In the genomic region with DNA sequence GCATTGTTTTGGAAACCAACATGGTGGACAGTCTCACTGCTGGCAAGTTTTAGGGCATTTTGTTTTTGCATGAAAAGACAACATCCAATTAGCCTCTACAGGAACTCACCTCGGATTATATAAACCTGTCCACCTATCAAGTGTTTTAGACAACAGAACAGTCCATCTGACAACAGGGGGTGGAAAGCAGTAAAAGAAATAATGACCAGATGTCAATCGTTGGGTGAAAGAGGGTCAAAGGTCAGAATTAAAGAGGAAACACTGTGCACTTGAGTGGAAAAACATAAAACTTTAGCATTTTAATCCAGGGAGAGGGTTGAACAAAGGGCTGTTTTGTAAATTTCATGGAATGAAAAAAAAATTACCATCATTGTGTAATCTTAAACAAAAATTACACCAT, we compare ENCODE assay signal across 22 mouse cellular contexts. TPM values are rescaled to one million over a fixed set of nuclear protein-coding genes. Genes with fewer than 3 reads are reported as not detected.
"Had no signal": no experiment of that assay in that cellular context is flagged by ENCODE, and none has a peak within 500 bp of the region (broad histone marks: within the 10 kb centered on the region; RNA-seq: fewer than 3 reads in every experiment).

No protein-coding gene starts in this region.

- H3K4me1 ChIP-seq: megakaryocyte, embryonic 14.5 days; midbrain, embryonic 12.5 days; neural tube, embryonic 13.5 days had no signal

- H3K4me2 ChIP-seq: lung, embryonic 15.5 days; midbrain, embryonic 12.5 days; neural tube, embryonic 13.5 days; neural tube, embryonic 15.5 days had no signal

- ATAC-seq: liver, postnatal 0 days; lung, postnatal 0 days; midbrain, embryonic 16.5 days had no signal

- H3K36me3 ChIP-seq: lung, embryonic 15.5 days had no signal

- H3K27ac ChIP-seq: lung, embryonic 15.5 days; macrophage; midbrain, embryonic 10.5 days; midbrain, embryonic 12.5 days; neural tube, embryonic 13.5 days; neural tube, embryonic 15.5 days had no signal

- H3K4me3 ChIP-seq: lung, embryonic 15.5 days; megakaryocyte, embryonic 14.5 days; midbrain, embryonic 10.5 days; midbrain, embryonic 12.5 days; myocyte; neural tube, embryonic 13.5 days; neural tube, embryonic 15.5 days had no signal

- H3K9ac ChIP-seq: liver, postnatal 0 days; lung, embryonic 15.5 days; midbrain, embryonic 12.5 days; neural tube, embryonic 13.5 days; neural tube, embryonic 15.5 days had no signal

- DNase-seq: liver, postnatal 0 days; lung, adult 2 months; lung, postnatal 14 days; lung, postnatal 36 days; midbrain, embryonic 14.5 days; right cerebral cortex, postnatal 25 days; right cerebral cortex, postnatal 4 days; spleen, adult 18-20 months; thymus, adult 18-20 months; thymus, postnatal 14 days; thymus, postnatal 36 days had no signal

- H3K27me3 ChIP-seq: lung, embryonic 15.5 days; midbrain, embryonic 12.5 days; neural tube, embryonic 13.5 days; neural tube, embryonic 15.5 days had no signal

- H3K9me3 ChIP-seq: lung, embryonic 15.5 days; megakaryocyte, embryonic 14.5 days; midbrain, embryonic 10.5 days; midbrain, embryonic 12.5 days; neural tube, embryonic 13.5 days; neural tube, embryonic 15.5 days had no signal

RNA-seq across cellular contexts. Expression of gene Sertad4, which starts 43.2 kb away (rescaled TPM):
- total RNA-seq: megakaryocyte progenitor cell, adult 5-6 weeks had no signal
- polyA plus RNA-seq: macrophage had no signal
